Mouse (Mus musculus): Measurements from ENCODE around the gene Slc39a5. TPM values are rescaled to one million over a fixed set of nuclear protein-coding genes. Genes with fewer than 3 reads are reported as not detected.

Slc39a5 gene
- polyA plus RNA-seq, 1 experiment = 0.73 TPM

DNA sequence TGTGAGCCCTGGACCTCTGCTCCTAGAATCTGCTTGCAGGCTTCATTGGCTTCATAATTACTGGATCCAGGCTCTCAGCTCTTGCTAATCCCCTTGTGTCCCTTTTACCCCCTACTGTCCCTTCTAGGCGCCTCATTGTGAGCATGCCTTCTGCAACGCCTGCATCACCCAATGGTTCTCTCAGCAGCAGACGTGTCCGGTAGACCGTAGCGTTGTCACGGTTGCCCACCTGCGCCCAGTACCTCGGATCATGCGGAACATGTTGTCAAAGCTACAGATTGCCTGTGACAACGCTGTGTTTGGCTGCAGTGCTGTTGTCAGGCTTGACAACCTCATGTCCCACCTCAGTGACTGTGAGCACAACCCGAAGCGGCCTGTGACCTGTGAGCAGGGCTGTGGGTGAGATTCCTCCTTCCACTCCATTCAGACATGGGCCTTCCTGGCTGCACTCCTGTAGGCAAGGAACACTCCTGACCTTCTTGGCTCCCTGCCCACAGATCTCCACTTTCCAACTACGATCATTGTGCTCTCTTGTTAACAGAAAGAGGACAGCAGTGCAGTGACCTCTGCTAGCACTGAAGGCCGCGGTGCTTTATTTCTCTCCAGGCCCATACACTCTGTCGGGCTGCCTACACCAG, 34.3 kb upstream of the Slc39a5 start:
- H3K27ac ChIP-seq (ENCODE audit: insufficient read depth, low read length) = no peak overlapping the region
- H3K4me3 ChIP-seq (ENCODE audit: insufficient read depth, low read length) = no peak overlapping the region
- H3K4me1 ChIP-seq (ENCODE audit: control insufficient read depth, insufficient read depth, low read length) = peaks cover 3% of the 10 kb centered on the region
- no peak for TF ChIP-seq CTCF (IDR thresholded peaks at IDR 0.05; ENCODE audit: extremely low read depth, insufficient read depth, low read length)
- TF ChIP-seq POLR2A (IDR thresholded peaks at IDR 0.05; ENCODE audit: extremely low read depth, insufficient read depth, low read length) = no peak

- Histone ChIP-seq H3K4me1 (ENCODE audit: control insufficient read depth, insufficient read depth, low read length) (no peaks in the 10 kb centered on the region; the same call in 1 of the 2 replicates), H3K4me3 (ENCODE audit: insufficient read depth, low read length) (no peak overlapping the region), H3K27ac (ENCODE audit: insufficient read depth, low read length) (no peak overlapping the region)
- TF ChIP-seq POLR2A (IDR thresholded peaks at IDR 0.05; ENCODE audit: extremely low read depth, insufficient read depth, low read length) (no peak), CTCF (IDR thresholded peaks at IDR 0.05; ENCODE audit: extremely low read depth, insufficient read depth, low read length) (no peak)
Observed at GRCm38 (mm10) chr10:128434681-128435080, 33.7 kb upstream of the Slc39a5 start.

- Histone ChIP-seq H3K4me3 (ENCODE audit: insufficient read depth, low read length) (no peak overlapping the region), H3K27ac (ENCODE audit: insufficient read depth, low read length) (no peak overlapping the region), H3K4me1 (ENCODE audit: control insufficient read depth, insufficient read depth, low read length) (no peaks in the 10 kb centered on the region; the same call in 1 of the 2 replicates)
- TF ChIP-seq CTCF (IDR thresholded peaks at IDR 0.05; ENCODE audit: extremely low read depth, insufficient read depth, low read length) (no peak), POLR2A (IDR thresholded peaks at IDR 0.05; ENCODE audit: extremely low read depth, insufficient read depth, low read length) (no peak)
Observed at GRCm38 (mm10) chr10:128433417-128433816, 32.4 kb upstream of the Slc39a5 start.

- Histone ChIP-seq H3K27ac (ENCODE audit: insufficient read depth, low read length) (no peak overlapping the region), H3K4me3 (ENCODE audit: insufficient read depth, low read length) (no peak overlapping the region), H3K4me1 (ENCODE audit: control insufficient read depth, insufficient read depth, low read length) (no peaks in the 10 kb centered on the region)
- TF ChIP-seq POLR2A (IDR thresholded peaks at IDR 0.05; ENCODE audit: extremely low read depth, insufficient read depth, low read length) = no peak
Observed at GRCm38 (mm10) chr10:128429454-128429853, 28.4 kb upstream of the Slc39a5 start.

GRCm38 (mm10) chr10:128429052-128429451, 28.0 kb upstream of the Slc39a5 start:
- H3K4me1 ChIP-seq (ENCODE audit: control insufficient read depth, insufficient read depth, low read length) = no peaks in the 10 kb centered on the region
- TF ChIP-seq POLR2A (IDR thresholded peaks at IDR 0.05; ENCODE audit: extremely low read depth, insufficient read depth, low read length) (no peak), CTCF (IDR thresholded peaks at IDR 0.05; ENCODE audit: extremely low read depth, insufficient read depth, low read length) (no peak)
- H3K27ac ChIP-seq (ENCODE audit: insufficient read depth, low read length) = no peak overlapping the region
- no peak overlapping the region for H3K4me3 ChIP-seq (ENCODE audit: insufficient read depth, low read length)

DNA sequence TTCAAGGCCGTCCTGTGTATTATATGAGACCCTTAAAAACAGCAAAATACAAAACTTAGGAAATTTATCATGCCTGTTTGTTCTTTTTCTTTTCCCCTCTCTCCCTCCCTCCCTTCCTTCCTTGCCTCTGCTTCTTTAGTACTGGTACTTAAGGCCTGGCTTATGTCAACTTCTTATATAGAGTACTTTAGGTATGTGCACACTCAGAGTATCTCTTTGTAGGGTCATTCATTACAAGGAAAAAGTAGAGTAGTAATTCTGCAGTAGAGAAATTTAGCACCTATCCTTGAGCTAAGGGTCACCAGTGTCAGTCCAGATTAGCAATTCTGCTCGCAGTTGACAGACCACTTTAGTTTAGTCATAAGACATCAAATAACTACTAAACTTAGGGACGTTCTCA, 24.2 kb upstream of the Slc39a5 start:
- H3K27ac ChIP-seq (ENCODE audit: insufficient read depth, low read length) = no peak overlapping the region
- no peak overlapping the region for H3K4me3 ChIP-seq (ENCODE audit: insufficient read depth, low read length)
- no peaks in the 10 kb centered on the region for H3K4me1 ChIP-seq (ENCODE audit: control insufficient read depth, insufficient read depth, low read length)
- no peak for TF ChIP-seq CTCF (IDR thresholded peaks at IDR 0.05; ENCODE audit: extremely low read depth, insufficient read depth, low read length)

- H3K4me3 ChIP-seq (ENCODE audit: insufficient read depth, low read length) = no peak overlapping the region
- H3K4me1 ChIP-seq (ENCODE audit: control insufficient read depth, insufficient read depth, low read length) = no peaks in the 10 kb centered on the region
- no peak overlapping the region for H3K27ac ChIP-seq (ENCODE audit: insufficient read depth, low read length)
- TF ChIP-seq CTCF (IDR thresholded peaks at IDR 0.05; ENCODE audit: extremely low read depth, insufficient read depth, low read length) (no peak), POLR2A (IDR thresholded peaks at IDR 0.05; ENCODE audit: extremely low read depth, insufficient read depth, low read length) (no peak)
Observed at GRCm38 (mm10) chr10:128424604-128425003, 23.6 kb upstream of the Slc39a5 start.

GRCm38 (mm10) chr10:128422426-128422825, 21.4 kb upstream of the Slc39a5 start:
- H3K27ac ChIP-seq (ENCODE audit: insufficient read depth, low read length) = no peak overlapping the region
- TF ChIP-seq CTCF (IDR thresholded peaks at IDR 0.05; ENCODE audit: extremely low read depth, insufficient read depth, low read length) = no peak
- no peak for TF ChIP-seq POLR2A (IDR thresholded peaks at IDR 0.05; ENCODE audit: extremely low read depth, insufficient read depth, low read length)
- H3K4me3 ChIP-seq (ENCODE audit: insufficient read depth, low read length) = no peak overlapping the region
- no peaks in the 10 kb centered on the region for H3K4me1 ChIP-seq (ENCODE audit: control insufficient read depth, insufficient read depth, low read length)

DNA sequence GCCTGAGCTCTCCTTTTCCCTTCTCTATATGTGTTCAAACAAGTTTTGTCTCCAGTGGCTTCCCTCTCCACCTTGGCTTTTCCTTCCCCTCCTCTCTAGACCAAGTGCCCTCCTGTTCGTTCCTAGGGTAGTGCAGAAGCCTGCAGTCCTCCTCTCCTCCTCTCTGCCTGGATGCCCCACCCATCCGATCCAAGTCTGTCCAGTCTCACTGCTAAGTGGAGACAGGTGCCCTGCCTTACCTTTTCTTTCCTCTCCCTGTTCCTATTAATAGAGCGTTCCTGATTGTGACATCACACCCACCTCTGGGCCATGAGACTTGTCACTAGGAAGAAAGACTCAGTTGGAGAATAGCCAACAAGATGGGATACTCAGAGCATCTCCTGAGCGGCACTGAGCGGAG, 13.8 kb upstream of the Slc39a5 start:
- H3K4me1 ChIP-seq (ENCODE audit: control insufficient read depth, insufficient read depth, low read length) = peaks cover 7% of the 10 kb centered on the region; the same call in 1 of the 2 replicates
- H3K4me3 ChIP-seq (ENCODE audit: insufficient read depth, low read length) = no peak overlapping the region
- no peak overlapping the region for H3K27ac ChIP-seq (ENCODE audit: insufficient read depth, low read length)
- TF ChIP-seq POLR2A (IDR thresholded peaks at IDR 0.05; ENCODE audit: extremely low read depth, insufficient read depth, low read length) = no peak
- no peak for TF ChIP-seq CTCF (IDR thresholded peaks at IDR 0.05; ENCODE audit: extremely low read depth, insufficient read depth, low read length)

DNA sequence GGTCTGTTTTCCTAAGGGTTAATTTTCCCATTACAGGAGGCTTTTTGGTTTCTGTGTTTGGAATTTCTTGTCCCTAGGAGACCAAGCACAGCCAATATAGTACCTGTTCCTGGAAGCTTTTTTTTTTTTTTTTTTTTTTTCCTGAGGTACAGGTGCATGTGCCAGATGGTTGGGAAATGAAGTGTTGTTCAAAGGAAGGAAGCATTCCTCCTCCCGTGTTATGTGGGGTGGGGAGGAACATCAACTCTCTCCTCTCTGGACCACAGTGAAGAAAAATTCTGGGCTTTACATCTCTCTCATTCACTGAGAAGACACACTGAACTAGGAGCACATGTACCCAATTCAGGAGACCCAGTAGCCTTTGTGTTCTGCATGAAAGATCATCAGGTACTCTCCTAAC, 12.0 kb upstream of the Slc39a5 start:
- H3K4me1 ChIP-seq (ENCODE audit: control insufficient read depth, insufficient read depth, low read length) = peaks cover 7% of the 10 kb centered on the region; the same call in 1 of the 2 replicates
- peak overlapping the region; percentile 78; the same call in 1 of the 2 replicates for H3K4me3 ChIP-seq (ENCODE audit: insufficient read depth, low read length)
- no peak overlapping the region for H3K27ac ChIP-seq (ENCODE audit: insufficient read depth, low read length)
- TF ChIP-seq POLR2A (IDR thresholded peaks at IDR 0.05; ENCODE audit: extremely low read depth, insufficient read depth, low read length) (no peak), CTCF (IDR thresholded peaks at IDR 0.05; ENCODE audit: extremely low read depth, insufficient read depth, low read length) (no peak)

Data from cortical plate, adult 2 months (tissue).